Mouse (Mus musculus): ENCODE measurements around the gene Tspan11. TPM values are rescaled to one million over a fixed set of nuclear protein-coding genes. Genes with fewer than 3 reads are reported as not detected.

Gene Tspan11
- polyA plus RNA-seq, 1 experiment: 47.4 TPM

- TF ChIP-seq CTCF (IDR thresholded peaks at IDR 0.05; ENCODE audit: insufficient read depth, low read length) (no peak), POLR2A (IDR thresholded peaks at IDR 0.05; ENCODE audit: borderline replicate concordance, extremely low read depth, low read depth, low read length) (no peak)
- no peak for DNase-seq
- no peaks in the 10 kb centered on the region for H3K4me1 ChIP-seq (ENCODE audit: control insufficient read depth, insufficient read depth, low read length)
- no peak overlapping the region for H3K4me3 ChIP-seq (replicated peaks; ENCODE audit: extremely low read depth, low read depth, low read length)
- 77% methylated on average over 5 of the region's 5 CpGs for WGBS
Observed at GRCm38 (mm10) chr6:127971931-127972330, 84.5 kb downstream of the Tspan11 start.

- Histone ChIP-seq H3K4me1 (ENCODE audit: control insufficient read depth, insufficient read depth, low read length) (no peaks in the 10 kb centered on the region), H3K4me3 (replicated peaks; ENCODE audit: extremely low read depth, low read depth, low read length) (no peak overlapping the region)
- TF ChIP-seq POLR2A (IDR thresholded peaks at IDR 0.05; ENCODE audit: borderline replicate concordance, extremely low read depth, low read depth, low read length): no peak
- no peak for TF ChIP-seq CTCF (IDR thresholded peaks at IDR 0.05; ENCODE audit: insufficient read depth, low read length)
- DNase-seq: no peak
- 74% methylated on average over 6 of the region's 6 CpGs for WGBS
Observed at GRCm38 (mm10) chr6:127973553-127973952, 86.2 kb downstream of the Tspan11 start.

- WGBS: 53% methylated on average over 9 of the region's 9 CpGs
- Histone ChIP-seq H3K4me1 (ENCODE audit: control insufficient read depth, insufficient read depth, low read length) (no peaks in the 10 kb centered on the region), H3K4me3 (replicated peaks; ENCODE audit: extremely low read depth, low read depth, low read length) (no peak overlapping the region)
- no peak for DNase-seq
- no peak for TF ChIP-seq CTCF (IDR thresholded peaks at IDR 0.05; ENCODE audit: insufficient read depth, low read length)
- no peak for TF ChIP-seq POLR2A (IDR thresholded peaks at IDR 0.05; ENCODE audit: borderline replicate concordance, extremely low read depth, low read depth, low read length)
Observed at GRCm38 (mm10) chr6:127974000-127974399, 86.6 kb downstream of the Tspan11 start.

GRCm38 (mm10) chr6:127976695-127977094, 89.3 kb downstream of the Tspan11 start:
- no peak for DNase-seq
- H3K4me1 ChIP-seq (ENCODE audit: control insufficient read depth, insufficient read depth, low read length): no peaks in the 10 kb centered on the region
- TF ChIP-seq POLR2A (IDR thresholded peaks at IDR 0.05; ENCODE audit: borderline replicate concordance, extremely low read depth, low read depth, low read length) (no peak), CTCF (IDR thresholded peaks at IDR 0.05; ENCODE audit: insufficient read depth, low read length) (no peak)
- WGBS: 72% methylated on average over 6 of the region's 6 CpGs
- no peak overlapping the region for H3K4me3 ChIP-seq (replicated peaks; ENCODE audit: extremely low read depth, low read depth, low read length)

- H3K4me3 ChIP-seq (replicated peaks; ENCODE audit: extremely low read depth, low read depth, low read length): no peak overlapping the region
Observed at GRCm38 (mm10) chr6:127978941-127979340, 91.6 kb downstream of the Tspan11 start.

GRCm38 (mm10) chr6:127979831-127980230, 92.4 kb downstream of the Tspan11 start:
- DNase-seq: no peak
- 94% methylated on average over 5 of the region's 5 CpGs for WGBS
- Histone ChIP-seq H3K4me3 (replicated peaks; ENCODE audit: extremely low read depth, low read depth, low read length) (no peak overlapping the region), H3K4me1 (ENCODE audit: control insufficient read depth, insufficient read depth, low read length) (no peaks in the 10 kb centered on the region)
- TF ChIP-seq POLR2A (IDR thresholded peaks at IDR 0.05; ENCODE audit: borderline replicate concordance, extremely low read depth, low read depth, low read length): no peak
- TF ChIP-seq CTCF (IDR thresholded peaks at IDR 0.05; ENCODE audit: insufficient read depth, low read length): no peak

More at GRCm38 (mm10) chr6:127978941-127979340, 91.6 kb downstream of the Tspan11 start:
- TF ChIP-seq CTCF (IDR thresholded peaks at IDR 0.05; ENCODE audit: insufficient read depth, low read length) (no peak), POLR2A (IDR thresholded peaks at IDR 0.05; ENCODE audit: borderline replicate concordance, extremely low read depth, low read depth, low read length) (no peak)
- H3K4me1 ChIP-seq (ENCODE audit: control insufficient read depth, insufficient read depth, low read length): no peaks in the 10 kb centered on the region
- 88% methylated on average over 20 of the region's 20 CpGs for WGBS
- DNase-seq: no peak

- 70% methylated on average over 11 of the region's 11 CpGs for WGBS
- Histone ChIP-seq H3K4me3 (replicated peaks; ENCODE audit: extremely low read depth, low read depth, low read length) (no peak overlapping the region), H3K4me1 (ENCODE audit: control insufficient read depth, insufficient read depth, low read length) (no peaks in the 10 kb centered on the region)
- DNase-seq: no peak
- TF ChIP-seq CTCF (IDR thresholded peaks at IDR 0.05; ENCODE audit: insufficient read depth, low read length): no peak
- no peak for TF ChIP-seq POLR2A (IDR thresholded peaks at IDR 0.05; ENCODE audit: borderline replicate concordance, extremely low read depth, low read depth, low read length)
Observed at GRCm38 (mm10) chr6:127980381-127981045, 93.1 kb downstream of the Tspan11 start.

- Histone ChIP-seq H3K4me3 (replicated peaks; ENCODE audit: extremely low read depth, low read depth, low read length) (no peak overlapping the region), H3K4me1 (ENCODE audit: control insufficient read depth, insufficient read depth, low read length) (no peaks in the 10 kb centered on the region)
- no peak for DNase-seq
- no peak for TF ChIP-seq CTCF (IDR thresholded peaks at IDR 0.05; ENCODE audit: insufficient read depth, low read length)
- no peak for TF ChIP-seq POLR2A (IDR thresholded peaks at IDR 0.05; ENCODE audit: borderline replicate concordance, extremely low read depth, low read depth, low read length)
- 40% methylated on average over 8 of the region's 8 CpGs for WGBS
Observed at GRCm38 (mm10) chr6:127981176-127981575, 93.8 kb downstream of the Tspan11 start.

GRCm38 (mm10) chr6:127986357-127986756, 99.0 kb downstream of the Tspan11 start:
- no peak overlapping the region for H3K4me3 ChIP-seq (replicated peaks; ENCODE audit: extremely low read depth, low read depth, low read length)
- DNase-seq: no peak
- TF ChIP-seq CTCF (IDR thresholded peaks at IDR 0.05; ENCODE audit: insufficient read depth, low read length): no peak
- no peak for TF ChIP-seq POLR2A (IDR thresholded peaks at IDR 0.05; ENCODE audit: borderline replicate concordance, extremely low read depth, low read depth, low read length)
- no peaks in the 10 kb centered on the region; the same call in 1 of the 2 replicates for H3K4me1 ChIP-seq (ENCODE audit: control insufficient read depth, insufficient read depth, low read length)
- WGBS: 43% methylated on average over 9 of the region's 9 CpGs

- DNase-seq: no peak
- TF ChIP-seq POLR2A (IDR thresholded peaks at IDR 0.05; ENCODE audit: borderline replicate concordance, extremely low read depth, low read depth, low read length) (no peak), CTCF (IDR thresholded peaks at IDR 0.05; ENCODE audit: insufficient read depth, low read length) (no peak)
- 62% methylated on average over 14 of the region's 14 CpGs for WGBS
- Histone ChIP-seq H3K4me3 (replicated peaks; ENCODE audit: extremely low read depth, low read depth, low read length) (no peak overlapping the region), H3K4me1 (ENCODE audit: control insufficient read depth, insufficient read depth, low read length) (peaks cover 9% of the 10 kb centered on the region)
Observed at GRCm38 (mm10) chr6:127987374-127987773, 100.0 kb downstream of the Tspan11 start.

Measured in lung, adult 2 months (tissue).